Comparison of ENCODE assay signal across 8 mouse cellular contexts in genomic region chr17:63498717-63499635, GRCm38 (mm10). TPM values are rescaled to one million over a fixed set of nuclear protein-coding genes. Genes with fewer than 3 reads are reported as not detected.
DNase-seq lines count a peak whose midpoint lies in the region; ATAC-seq and TF ChIP-seq lines count a peak whose summit lies in the region.

No protein-coding gene starts in this region.

- H3K27me3 ChIP-seq in embryonic facial prominence, embryonic 15.5 days: no peaks in the 10 kb centered on the region
- H3K27me3 ChIP-seq in heart, postnatal 0 days (ENCODE audit: control insufficient read depth, insufficient read depth, low read length): no peaks in the 10 kb centered on the region

- under 1% methylated on average over 80 of the region's 90 CpGs for WGBS in embryonic facial prominence, embryonic 15.5 days
- WGBS in heart, postnatal 0 days: under 1% methylated on average over 64 of the region's 90 CpGs

- H3K4me1 ChIP-seq in embryonic facial prominence, embryonic 15.5 days: peaks cover 33% of the 10 kb centered on the region
- peaks cover 20% of the 10 kb centered on the region for H3K4me1 ChIP-seq in heart, postnatal 0 days (ENCODE audit: control insufficient read depth, insufficient read depth)

- no peak for TF ChIP-seq CTCF in heart, postnatal 0 days (IDR thresholded peaks at IDR 0.05; ENCODE audit: low read depth)

- H3K9me3 ChIP-seq in embryonic facial prominence, embryonic 15.5 days (replicated peaks): no peaks in the 10 kb centered on the region
- no peaks in the 10 kb centered on the region for H3K9me3 ChIP-seq in heart, postnatal 0 days (replicated peaks; ENCODE audit: control insufficient read depth, low read length)

- no peak for TF ChIP-seq EP300 in heart, postnatal 0 days (IDR thresholded peaks at IDR 0.05; ENCODE audit: low read depth)

- DNase-seq in CD8-positive naive resting alpha-beta T cell, adult 2 months (ENCODE audit: low read depth in 2 of 2, low spot score in 2 of 2): peak; percentile 8 to 25
- DNase-seq in adrenal gland, postnatal 14 days: peak; percentile 80
- DNase-seq in heart, postnatal 0 days (ENCODE audit: low spot score): peak; percentile 71
- DNase-seq in layer of hippocampus, adult 9-11 months: peak; percentile 38
- DNase-seq in lung, postnatal 4 days: peak; percentile 65 to 74
- DNase-seq in retina, postnatal 7 days (ENCODE audit: low read depth, low spot score): peak; percentile 42
- DNase-seq in urinary bladder, postnatal 4 days (ENCODE audit: low spot score in 2 of 2): peak; percentile 47 to 67

- H3K4me3 ChIP-seq in embryonic facial prominence, embryonic 15.5 days (replicated peaks): peak overlapping the region; percentile 69
- H3K4me3 ChIP-seq in heart, postnatal 0 days (ENCODE audit: low read depth, low read length): peak overlapping the region; percentile 84

- no peaks in the 10 kb centered on the region for H3K36me3 ChIP-seq in embryonic facial prominence, embryonic 15.5 days
- no peaks in the 10 kb centered on the region for H3K36me3 ChIP-seq in heart, postnatal 0 days (replicated peaks; ENCODE audit: control insufficient read depth, insufficient read depth, low read length)

- H3K27ac ChIP-seq in embryonic facial prominence, embryonic 15.5 days (replicated peaks): peak overlapping the region; percentile 94
- peak overlapping the region; percentile 95 for H3K27ac ChIP-seq in heart, postnatal 0 days (ENCODE audit: low read depth)

- peak overlapping the region; percentile 93 for H3K9ac ChIP-seq in embryonic facial prominence, embryonic 15.5 days
- H3K9ac ChIP-seq in heart, postnatal 0 days (replicated peaks; ENCODE audit: low read depth, low read length): peak overlapping the region; percentile 96

- peak overlapping the region; percentile 65 for H3K4me2 ChIP-seq in embryonic facial prominence, embryonic 15.5 days (replicated peaks)
- H3K4me2 ChIP-seq in heart, postnatal 0 days (ENCODE audit: low read depth, low read length): peak overlapping the region; percentile 77

- ATAC-seq in embryonic facial prominence, embryonic 15.5 days (ENCODE audit: insufficient number of reproducible peaks, low FRiP score, low TSS enrichment, low read depth): peak; percentile 72
- ATAC-seq in heart, postnatal 0 days (ENCODE audit: insufficient read depth, low read depth): peak; percentile 42

RNA-seq across cellular contexts. Expression of gene Fbxl17, which starts 0.8 kb away (rescaled TPM):
- 24.2 and 30.8 TPM in 2 replicates for total RNA-seq in adrenal gland, postnatal 14 days (2021)
- polyA plus RNA-seq in embryonic facial prominence, embryonic 15.5 days (2015; fragmentation: Nextera tagmentation; extraction: Ambion mirVana): 7.5 and 8.0 TPM in 2 replicates
- 20.5 and 26.3 TPM in 2 replicates for total RNA-seq in heart, postnatal 0 days (2014; rRNA removed; ENCODE audit: low replicate concordance)
- polyA plus RNA-seq in heart, postnatal 0 days (2015; fragmentation: Nextera tagmentation; extraction: Ambion mirVana): 10.4 and 11.4 TPM in 2 replicates

Comparison
In these comparisons a context has a peak if more than half of its experiments do, and no peak if none do; other contexts are left out.
1. Peak in every context shown above with its lines: DNase-seq, ATAC-seq, H3K4me3 ChIP-seq and H3K27ac ChIP-seq.
2. DNase-seq: peak in every context shown above with its lines; median percentile 80 in adrenal gland, postnatal 14 days; 71 in heart, postnatal 0 days; 70 in lung, postnatal 4 days; 57 in urinary bladder, postnatal 4 days; 42 in retina, postnatal 7 days; 38 in layer of hippocampus, adult 9-11 months; 16 in CD8-positive naive resting alpha-beta T cell, adult 2 months.